Mouse (Mus musculus) forebrain, embryonic 12.5 days (tissue): ENCODE results near the gene Epha1. TPM values are rescaled to one million over a fixed set of nuclear protein-coding genes. Genes with fewer than 3 reads are reported as not detected.

Experiments
- ATAC-seq: fragments of 200-750 bp; cut with Nextera tagmentation; 2 replicates; pipeline ENCODE4 v1.8.0; 2017; ENCODE audit warnings: moderate TSS enrichment; ENCODE audit not compliant: low FRiP score
- H3K27ac ChIP-seq: fragments of 300-500 bp; sonication (generic); 2 replicates; pipeline ENCODE4 v1.5.1; 2016; ENCODE audit warnings: mild to moderate bottlenecking
- H3K27me3 ChIP-seq: fragments of 300-500 bp; sonication (generic); 2 replicates; pipeline ENCODE4 v1.6.1; 2016; ENCODE audit warnings: mild to moderate bottlenecking
- H3K36me3 ChIP-seq: fragments of 300-500 bp; sonication (generic); replicated peaks from 2 replicates; pipeline ENCODE4 v1.6.1; 2016; ENCODE audit warnings: mild to moderate bottlenecking
- H3K4me1 ChIP-seq: fragments of 300-500 bp; sonication (generic); 2 replicates; pipeline ENCODE4 v1.6.1; 2016
- H3K4me2 ChIP-seq: fragments of 300-500 bp; sonication (generic); 2 replicates; pipeline ENCODE4 v1.6.1; 2016; ENCODE audit warnings: mild to moderate bottlenecking, moderate library complexity
- H3K4me3 ChIP-seq: fragments of 300-500 bp; sonication (generic); replicated peaks from 2 replicates; pipeline ENCODE4 v1.5.1; 2016; ENCODE audit warnings: mild to moderate bottlenecking
- H3K9ac ChIP-seq: fragments of 300-500 bp; sonication (generic); 2 replicates; pipeline ENCODE4 v1.6.1; 2016; ENCODE audit warnings: mild to moderate bottlenecking
- H3K9me3 ChIP-seq: fragments of 300-500 bp; sonication (generic); 2 replicates; pipeline ENCODE4 v1.6.1; 2016
- WGBS: fragments of 180-500 bp; shearing (Covaris S2); methylation state at CpG from one replicate; pipeline ENCODE4 v1.1.7; 2016; 5-methylcytosine and 5-hydroxymethylcytosine counted together
- polyA plus RNA-seq: library from polyadenylated mRNA; unstranded; fragments of >200 nt; fragmentation: Nextera tagmentation; extraction: Ambion mirVana; gene quantifications from 2 replicates; pipeline ENCODE4 v1.2.1, GENCODE M21; 2016

The Epha1 gene
- polyA plus RNA-seq, 1 experiment from 2014 or later: 1.4 TPM

DNA sequence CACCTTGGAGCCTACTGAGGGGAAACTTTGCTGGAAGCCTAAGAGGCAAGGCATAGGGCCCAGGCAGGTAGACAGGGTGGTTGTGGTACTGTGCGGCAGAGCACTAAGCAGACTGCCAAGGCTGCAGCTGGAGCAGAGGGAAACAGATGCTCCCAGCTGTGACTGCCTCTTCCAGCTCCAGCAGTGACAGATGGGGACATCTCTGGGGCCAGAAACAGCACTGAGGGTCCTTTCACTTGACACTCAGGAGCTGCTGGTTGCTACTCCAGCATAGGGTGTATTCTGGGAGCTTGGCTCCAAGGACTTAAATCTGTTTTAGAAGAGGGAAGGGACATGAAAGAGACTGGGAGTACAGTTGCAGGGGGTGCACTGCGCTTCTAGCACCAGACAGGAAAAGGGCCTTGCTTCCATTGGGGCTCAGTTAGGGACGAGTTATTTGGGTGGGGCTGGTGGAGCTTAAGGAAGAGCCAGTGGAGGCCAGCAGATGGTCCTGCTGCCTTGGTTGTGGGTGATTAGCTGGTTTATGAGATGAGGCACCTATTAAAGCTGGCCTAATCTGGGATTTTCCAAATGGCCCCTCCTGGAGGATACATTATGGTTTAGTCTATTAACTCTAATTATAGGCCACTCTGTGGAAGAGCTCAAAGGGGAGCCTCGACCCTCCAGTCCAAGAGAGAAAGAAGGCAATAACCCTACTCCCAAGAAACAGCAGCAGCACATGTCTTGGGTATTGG, 2.3 kb downstream of the Epha1 start:
- H3K27me3 ChIP-seq: peaks cover 28% of the 10 kb centered on the region
- no peak overlapping the region for H3K4me2 ChIP-seq
- no peak overlapping the region for H3K4me3 ChIP-seq
- ATAC-seq: no peak
- H3K36me3 ChIP-seq: no peaks in the 10 kb centered on the region
- peaks cover 17% of the 10 kb centered on the region for H3K4me1 ChIP-seq
- 31% methylated on average over 4 of the region's 4 CpGs for WGBS
- no peak overlapping the region for H3K27ac ChIP-seq
- H3K9me3 ChIP-seq: no peaks in the 10 kb centered on the region
- H3K9ac ChIP-seq: no peak overlapping the region

DNA sequence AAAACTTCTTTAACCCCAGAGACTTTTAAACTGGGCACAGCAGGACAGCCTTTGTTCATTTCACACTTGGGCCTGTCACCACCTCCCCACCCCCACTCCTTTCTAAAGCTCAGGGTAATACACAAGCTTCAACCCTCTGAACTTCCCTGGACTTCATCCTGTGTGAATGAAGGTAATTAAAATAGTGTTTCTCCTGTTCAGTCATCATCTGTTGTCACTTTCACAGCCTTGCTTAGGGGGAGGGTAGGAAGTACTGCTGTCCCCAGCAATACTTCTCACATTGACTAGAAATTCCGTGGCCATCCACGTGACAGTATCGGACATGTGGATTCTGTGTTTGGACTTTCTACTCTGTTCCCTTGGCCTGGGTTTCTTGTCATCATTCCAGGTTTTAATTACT, 3.2 kb downstream of the Epha1 start:
- H3K27ac ChIP-seq: no peak overlapping the region
- ATAC-seq: 0 out of 2 replicates have a peak, but pooled peaks have one; percentile 42

DNA sequence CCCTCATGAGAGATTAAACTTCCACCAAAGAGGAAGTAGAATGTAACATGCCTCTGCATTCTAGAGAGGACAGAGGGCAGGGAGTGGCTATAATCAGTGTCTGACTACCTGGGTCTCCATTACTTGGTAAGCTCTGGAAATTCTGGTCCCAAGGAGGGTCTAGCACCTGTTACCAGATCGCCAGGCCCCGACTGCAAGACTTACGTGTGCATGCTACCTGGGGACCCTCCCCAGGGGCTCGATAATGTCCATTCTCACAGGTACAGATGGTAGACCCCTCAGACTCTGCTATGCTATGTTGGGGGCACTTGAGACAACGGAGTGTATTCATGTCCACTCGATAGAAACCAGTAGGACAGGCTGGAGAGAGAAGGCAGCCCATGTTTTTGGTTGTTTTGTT, 7.9 kb downstream of the Epha1 start:
- no peaks in the 10 kb centered on the region for H3K27me3 ChIP-seq
- H3K27ac ChIP-seq: no peak overlapping the region
- H3K4me3 ChIP-seq: no peak overlapping the region
- H3K4me1 ChIP-seq: peaks cover 9% of the 10 kb centered on the region
- ATAC-seq: no peak
- WGBS: 90% methylated on average over 6 of the region's 6 CpGs
- no peaks in the 10 kb centered on the region; the same call in 1 of the 2 replicates for H3K36me3 ChIP-seq
- H3K4me2 ChIP-seq: no peak overlapping the region
- H3K9ac ChIP-seq: no peak overlapping the region
- H3K9me3 ChIP-seq: no peaks in the 10 kb centered on the region

More for the DNA sequence above, 3.2 kb downstream of the Epha1 start:
- Histone ChIP-seq H3K9ac (no peak overlapping the region), H3K4me2 (no peak overlapping the region), H3K27me3 (peaks cover 28% of the 10 kb centered on the region), H3K4me3 (no peak overlapping the region), H3K4me1 (peaks cover 17% of the 10 kb centered on the region), H3K36me3 (no peaks in the 10 kb centered on the region), H3K9me3 (no peaks in the 10 kb centered on the region)
- WGBS: 1% methylated on average over 3 of the region's 3 CpGs

DNA sequence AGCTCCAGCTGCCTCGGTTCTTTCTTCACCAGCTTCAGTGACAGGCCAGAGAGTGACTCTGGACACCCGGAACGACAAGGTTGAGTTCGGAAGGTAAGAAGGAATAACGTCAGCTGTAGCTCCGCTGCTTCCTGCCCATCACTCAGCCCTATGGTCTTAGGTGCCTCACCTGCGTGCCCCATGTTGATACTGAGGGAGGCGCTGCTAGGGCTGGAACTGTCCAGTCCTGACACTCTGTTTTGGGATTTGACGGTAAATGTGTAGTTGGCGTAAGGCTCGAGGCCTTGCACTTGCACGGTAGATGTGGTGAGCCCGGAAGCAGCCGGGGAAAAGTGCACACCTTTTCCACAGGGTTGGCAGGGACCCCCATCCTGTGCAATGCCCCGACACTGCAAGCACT, 8.5 kb downstream of the Epha1 start:
- H3K4me2 ChIP-seq: no peak overlapping the region
- H3K27ac ChIP-seq: no peak overlapping the region
- H3K4me1 ChIP-seq: peaks cover 5% of the 10 kb centered on the region; the same call in 1 of the 2 replicates
- ATAC-seq: no peak
- H3K9ac ChIP-seq: no peak overlapping the region
- H3K4me3 ChIP-seq: no peak overlapping the region
- H3K9me3 ChIP-seq: no peaks in the 10 kb centered on the region
- H3K36me3 ChIP-seq: peaks cover 6% of the 10 kb centered on the region
- no peaks in the 10 kb centered on the region for H3K27me3 ChIP-seq
- 90% methylated on average over 15 of the region's 15 CpGs for WGBS

DNA sequence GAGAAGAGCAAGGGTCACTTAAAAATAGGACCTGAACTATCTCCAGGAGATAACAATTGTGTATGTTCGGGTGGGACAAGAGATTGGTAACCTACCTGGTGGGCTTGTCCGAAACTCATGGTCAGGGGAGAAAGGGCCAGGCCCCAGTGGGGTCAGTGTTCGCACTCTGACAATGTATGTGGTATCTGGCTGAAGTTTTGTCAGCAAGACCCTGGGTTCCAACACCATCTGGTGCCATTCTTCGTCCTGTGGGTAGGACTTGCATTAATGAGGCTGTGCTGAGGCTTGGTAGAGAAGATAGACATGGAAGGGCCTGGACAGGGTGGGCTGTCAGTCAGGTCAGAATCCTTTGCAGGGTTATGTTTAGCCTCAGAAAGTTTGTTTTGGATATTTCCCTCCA, 9.0 kb downstream of the Epha1 start:
- H3K36me3 ChIP-seq: peaks cover 11% of the 10 kb centered on the region
- ATAC-seq: no peak
- H3K4me2 ChIP-seq: no peak overlapping the region
- peaks cover 3% of the 10 kb centered on the region; the same call in 1 of the 2 replicates for H3K4me1 ChIP-seq
- H3K4me3 ChIP-seq: no peak overlapping the region
- WGBS: 90% methylated on average over 4 of the region's 4 CpGs
- H3K27me3 ChIP-seq: no peaks in the 10 kb centered on the region
- no peak overlapping the region for H3K9ac ChIP-seq
- H3K9me3 ChIP-seq: no peaks in the 10 kb centered on the region
- H3K27ac ChIP-seq: no peak overlapping the region

DNA sequence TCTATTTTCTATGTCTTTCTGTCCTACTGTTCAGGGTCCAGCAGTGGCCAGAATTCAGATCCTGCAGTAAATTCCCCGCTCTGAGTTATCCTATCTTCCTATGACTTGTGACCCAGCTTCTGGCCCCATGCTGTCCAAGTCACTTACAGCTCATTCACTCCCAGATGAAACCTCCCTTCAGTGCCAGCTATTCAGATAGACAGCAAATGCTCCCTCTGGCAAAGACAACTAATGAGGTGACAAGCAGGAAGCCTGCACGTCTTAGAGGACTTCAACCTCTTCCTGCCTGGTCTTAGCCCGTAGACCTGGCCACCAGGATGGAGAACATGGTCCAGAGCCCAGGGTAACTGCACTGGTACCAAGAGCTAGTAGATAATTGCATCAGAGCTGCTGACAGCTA, 10.1 kb downstream of the Epha1 start:
- Histone ChIP-seq H3K36me3 (peaks cover 21% of the 10 kb centered on the region), H3K4me2 (no peak overlapping the region), H3K27me3 (no peaks in the 10 kb centered on the region), H3K27ac (no peak overlapping the region), H3K9ac (no peak overlapping the region), H3K9me3 (no peaks in the 10 kb centered on the region), H3K4me1 (peaks cover 3% of the 10 kb centered on the region; the same call in 1 of the 2 replicates), H3K4me3 (no peak overlapping the region)
- ATAC-seq: no peak; the same call in 1 of the 2 replicates
- WGBS: 54% methylated on average over 3 of the region's 3 CpGs

DNA sequence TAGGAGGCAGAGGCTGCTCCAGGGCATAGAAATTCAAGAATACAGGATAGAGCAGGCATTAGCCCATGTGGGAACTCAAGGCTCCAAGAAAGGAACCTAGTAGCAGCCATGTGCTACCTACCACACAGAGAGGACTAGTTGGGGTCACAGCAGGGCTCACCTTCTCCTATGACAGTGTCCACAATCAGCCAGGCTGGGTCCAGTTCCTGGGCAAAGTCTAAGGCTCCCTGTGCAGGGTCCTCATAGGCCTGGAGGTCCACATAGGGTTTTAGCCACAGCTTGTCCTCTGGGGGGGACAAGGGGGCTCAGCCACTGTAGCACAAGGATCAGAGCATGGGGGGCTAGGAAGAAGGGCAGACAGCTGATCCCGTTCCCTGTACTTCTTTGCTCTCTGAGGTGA, 10.6 kb downstream of the Epha1 start:
- H3K9me3 ChIP-seq: no peaks in the 10 kb centered on the region
- peaks cover 26% of the 10 kb centered on the region for H3K36me3 ChIP-seq
- no peak overlapping the region for H3K4me3 ChIP-seq
- no peak for ATAC-seq
- no peaks in the 10 kb centered on the region for H3K27me3 ChIP-seq
- H3K4me2 ChIP-seq: no peak overlapping the region
- 65% methylated on average over 1 of the region's 1 CpGs for WGBS
- H3K27ac ChIP-seq: no peak overlapping the region
- peaks cover 3% of the 10 kb centered on the region; the same call in 1 of the 2 replicates for H3K4me1 ChIP-seq
- H3K9ac ChIP-seq: no peak overlapping the region

DNA sequence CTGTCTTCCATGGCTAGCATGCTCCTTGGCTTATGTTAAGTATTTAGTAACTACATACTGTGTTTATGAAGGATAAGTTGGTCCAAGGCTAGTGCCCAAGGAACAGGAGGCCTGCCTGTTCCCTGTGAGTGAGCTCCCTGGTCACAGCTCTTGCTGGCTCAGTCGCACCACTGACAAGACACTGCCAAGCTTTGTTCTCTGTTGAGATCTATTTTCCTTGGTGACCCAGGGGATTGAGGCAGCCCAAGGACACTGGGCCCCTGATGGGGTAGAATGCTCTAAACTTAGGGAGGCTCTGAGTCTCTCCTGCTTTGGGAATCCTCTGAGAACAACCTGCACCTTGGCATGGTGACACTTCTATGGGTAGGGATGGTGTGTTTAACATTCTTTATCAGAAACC, 11.0 kb downstream of the Epha1 start:
- H3K27ac ChIP-seq: no peak overlapping the region
- H3K27me3 ChIP-seq: no peaks in the 10 kb centered on the region
- peaks cover 30% of the 10 kb centered on the region for H3K36me3 ChIP-seq
- 72% methylated on average over 1 of the region's 1 CpGs for WGBS
- ATAC-seq: no peak
- H3K4me2 ChIP-seq: no peak overlapping the region
- H3K9ac ChIP-seq: no peak overlapping the region
- peaks cover 3% of the 10 kb centered on the region; the same call in 1 of the 2 replicates for H3K4me1 ChIP-seq
- H3K4me3 ChIP-seq: no peak overlapping the region
- no peaks in the 10 kb centered on the region for H3K9me3 ChIP-seq

DNA sequence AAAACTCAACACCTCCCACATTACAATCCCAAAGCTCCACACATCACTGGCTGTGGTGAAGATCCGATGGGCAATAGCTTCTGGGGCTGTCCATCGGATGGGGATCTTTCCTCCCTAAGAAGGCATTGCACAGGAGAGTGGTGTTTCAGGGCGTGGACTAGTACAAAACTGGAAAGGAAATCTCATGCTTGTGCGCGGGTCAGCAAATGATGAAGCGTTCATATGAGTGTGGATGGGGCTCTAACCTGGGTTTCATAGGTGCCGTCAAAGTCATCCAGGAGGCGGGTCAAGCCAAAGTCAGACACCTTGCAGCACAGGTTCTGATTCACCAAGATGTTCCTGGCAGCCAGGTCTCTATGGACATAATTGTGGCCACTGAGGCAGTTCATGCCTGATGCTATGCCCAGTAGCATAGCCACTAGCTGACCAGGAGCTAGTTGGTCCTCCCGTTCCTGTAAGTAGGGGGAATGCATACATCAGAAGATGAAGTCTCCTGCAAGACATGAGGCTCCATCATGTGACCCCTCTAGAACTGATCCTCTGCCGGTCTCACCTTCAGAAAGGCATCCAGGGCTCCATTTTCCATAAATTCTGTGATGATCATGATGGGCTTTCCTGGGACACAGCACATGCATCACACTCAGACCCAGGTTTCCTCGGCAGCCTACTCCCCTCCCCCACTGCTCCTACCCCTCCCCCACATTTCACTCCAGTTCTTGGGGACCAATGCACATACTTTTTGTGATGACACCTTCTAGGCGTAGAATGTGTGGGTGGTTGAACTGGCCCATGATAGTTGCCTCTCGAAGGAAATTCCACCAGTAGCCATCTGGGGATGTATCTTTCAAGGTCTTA, 11.8 kb downstream of the Epha1 start:
- H3K9ac ChIP-seq: no peak overlapping the region
- H3K9me3 ChIP-seq: no peaks in the 10 kb centered on the region
- H3K4me2 ChIP-seq: no peak overlapping the region
- ATAC-seq: no peak
- H3K4me1 ChIP-seq: peaks cover 3% of the 10 kb centered on the region; the same call in 1 of the 2 replicates
- no peak overlapping the region for H3K4me3 ChIP-seq
- H3K27ac ChIP-seq: no peak overlapping the region
- peaks cover 38% of the 10 kb centered on the region for H3K36me3 ChIP-seq
- 95% methylated on average over 13 of the region's 13 CpGs for WGBS
- no peaks in the 10 kb centered on the region for H3K27me3 ChIP-seq

DNA sequence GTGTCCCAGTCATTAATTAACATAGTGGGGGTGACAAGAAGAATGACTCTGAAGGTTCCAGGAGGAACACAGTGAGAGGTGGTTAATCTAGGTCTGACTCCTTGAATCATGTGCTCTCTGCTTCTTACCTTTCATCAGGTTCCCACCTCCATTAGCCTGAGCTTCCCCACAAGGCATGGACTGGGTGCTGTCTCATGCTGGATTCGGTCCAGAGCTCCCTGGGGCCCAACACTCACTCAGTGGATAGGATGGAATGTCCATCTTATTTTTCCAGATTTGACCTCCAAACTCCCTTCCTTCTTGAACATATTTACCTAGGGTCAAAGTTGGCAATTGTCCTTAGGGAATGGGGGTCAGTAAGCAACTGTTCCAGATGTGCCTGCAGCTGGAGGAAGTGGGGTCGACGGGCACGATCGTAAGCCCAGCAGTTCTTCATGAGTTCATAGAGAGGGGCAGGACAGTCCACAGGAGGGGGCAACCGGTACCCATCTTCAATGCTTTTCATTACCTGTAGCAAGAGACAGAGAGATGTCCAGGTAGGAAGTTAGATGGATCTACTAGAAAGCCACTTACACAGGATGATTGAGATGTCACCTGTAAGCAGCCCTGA, 12.7 kb downstream of the Epha1 start:
- no peak overlapping the region for H3K9ac ChIP-seq
- H3K27me3 ChIP-seq: no peaks in the 10 kb centered on the region
- H3K4me2 ChIP-seq: no peak overlapping the region
- H3K9me3 ChIP-seq: no peaks in the 10 kb centered on the region
- no peak overlapping the region for H3K4me3 ChIP-seq
- no peak overlapping the region for H3K27ac ChIP-seq
- 95% methylated on average over 6 of the region's 6 CpGs for WGBS
- peaks cover 3% of the 10 kb centered on the region; the same call in 1 of the 2 replicates for H3K4me1 ChIP-seq
- peaks cover 48% of the 10 kb centered on the region for H3K36me3 ChIP-seq
- no peak for ATAC-seq

DNA sequence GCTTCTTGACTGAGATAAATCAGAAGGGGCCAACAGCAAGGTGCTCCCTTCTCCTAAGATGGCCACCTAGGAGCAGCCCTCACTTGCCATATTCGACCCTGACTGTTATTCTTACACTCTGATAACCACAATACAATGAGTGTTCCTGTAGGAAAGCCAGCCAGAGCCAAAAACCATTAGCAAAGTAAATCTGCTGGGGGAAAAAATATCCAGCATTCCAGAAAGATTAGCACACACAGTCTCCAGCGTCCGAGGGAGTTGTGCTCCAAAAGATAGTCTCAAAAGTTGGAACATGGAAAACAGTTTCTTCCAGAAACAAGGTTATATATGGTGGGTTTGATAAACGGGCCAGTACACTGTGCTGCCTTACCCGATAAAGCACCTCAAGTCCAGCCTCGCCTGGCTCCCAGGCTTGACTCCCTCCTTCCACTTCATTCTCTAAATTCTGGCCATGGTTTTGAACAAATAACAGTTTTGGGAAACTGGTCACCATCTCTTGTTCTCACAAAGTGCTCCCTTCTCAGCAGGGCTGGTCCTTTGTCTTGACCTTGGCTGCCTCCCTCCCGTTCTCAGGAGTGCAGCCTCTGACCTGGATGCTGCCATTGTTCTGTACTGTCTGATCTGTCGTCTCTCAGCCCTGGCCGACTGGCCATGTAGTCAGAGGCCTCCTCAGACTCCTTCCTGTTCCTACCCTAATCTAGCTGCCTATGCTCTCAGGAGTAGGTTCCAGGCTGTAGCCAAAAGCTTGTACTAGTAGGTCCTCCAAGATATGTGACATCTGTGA, 13.5 kb downstream of the Epha1 start:
- no peak for ATAC-seq
- no peak overlapping the region for H3K9ac ChIP-seq

More for the DNA sequence above, 13.5 kb downstream of the Epha1 start:
- no peak overlapping the region for H3K27ac ChIP-seq
- H3K4me1 ChIP-seq: peaks cover 3% of the 10 kb centered on the region; the same call in 1 of the 2 replicates
- peaks cover 52% of the 10 kb centered on the region for H3K36me3 ChIP-seq
- H3K4me3 ChIP-seq: no peak overlapping the region
- no peaks in the 10 kb centered on the region for H3K9me3 ChIP-seq
- H3K27me3 ChIP-seq: no peaks in the 10 kb centered on the region
- 81% methylated on average over 9 of the region's 9 CpGs for WGBS
- no peak overlapping the region for H3K4me2 ChIP-seq
